Mouse (Mus musculus): ENCODE measurements around the gene Vamp4. TPM values are rescaled to one million over a fixed set of nuclear protein-coding genes. Genes with fewer than 3 reads are reported as not detected.

Vamp4 gene
- polyA plus RNA-seq, 1 experiment from 2014 or later: 32.9 TPM

- WGBS: 65% methylated on average over 3 of the region's 3 CpGs
- DNase-seq (ENCODE audit: low spot score): no peak
- H3K9ac ChIP-seq (ENCODE audit: low read length): no peak overlapping the region
- H3K4me2 ChIP-seq (replicated peaks; ENCODE audit: low read depth): no peak overlapping the region
- H3K27ac ChIP-seq (replicated peaks): no peak overlapping the region
- no peaks in the 10 kb centered on the region for H3K9me3 ChIP-seq (ENCODE audit: control insufficient read depth, low read length)
- no peak overlapping the region for H3K4me3 ChIP-seq (ENCODE audit: low read depth, low read length)
- H3K4me1 ChIP-seq (replicated peaks; ENCODE audit: control insufficient read depth, insufficient read depth): no peaks in the 10 kb centered on the region
- TF ChIP-seq CTCF (IDR thresholded peaks at IDR 0.05; ENCODE audit: low read depth): no peak
- no peak for TF ChIP-seq EP300 (optimal IDR thresholded peaks at IDR 0.05)
- no peak for ATAC-seq (ENCODE audit: low FRiP score, low TSS enrichment)
- no peaks in the 10 kb centered on the region for H3K27me3 ChIP-seq (ENCODE audit: control insufficient read depth, insufficient read depth, low read length)
- H3K36me3 ChIP-seq (ENCODE audit: control insufficient read depth, insufficient read depth, low read length): no peaks in the 10 kb centered on the region
Observed at GRCm38 (mm10) chr1:162636516-162636915, 66.2 kb downstream of the Vamp4 start.

DNA sequence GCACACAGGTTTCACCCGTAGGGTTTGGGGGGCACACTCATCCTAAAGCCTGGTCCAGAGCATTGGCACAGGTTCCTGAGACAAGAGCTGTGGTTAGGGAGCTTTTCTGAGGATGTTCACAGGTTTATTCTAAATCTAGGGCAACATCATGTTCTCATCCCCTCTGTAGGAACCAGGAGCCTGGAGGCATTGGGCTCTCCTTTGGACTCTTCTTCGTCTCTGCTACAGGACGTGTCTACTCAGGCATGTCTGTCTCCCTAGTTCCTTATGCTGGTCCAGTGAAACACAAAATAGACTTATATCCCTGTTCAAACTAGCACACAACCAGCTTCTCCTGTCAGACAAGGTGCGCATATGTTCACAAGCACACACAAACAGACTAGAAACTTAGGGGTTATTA is 68.2 kb downstream of the Vamp4 start:
- no peaks in the 10 kb centered on the region for H3K27me3 ChIP-seq (ENCODE audit: control insufficient read depth, insufficient read depth, low read length)
- H3K9me3 ChIP-seq (ENCODE audit: control insufficient read depth, low read length): no peaks in the 10 kb centered on the region
- H3K4me1 ChIP-seq (replicated peaks; ENCODE audit: control insufficient read depth, insufficient read depth): no peaks in the 10 kb centered on the region
- no peak overlapping the region for H3K27ac ChIP-seq (replicated peaks)
- no peak overlapping the region for H3K9ac ChIP-seq (ENCODE audit: low read length)
- DNase-seq (ENCODE audit: low spot score) (no peak), ATAC-seq (ENCODE audit: low FRiP score, low TSS enrichment) (no peak)
- no peak overlapping the region for H3K4me2 ChIP-seq (replicated peaks; ENCODE audit: low read depth)
- 89% methylated on average over 4 of the region's 4 CpGs for WGBS
- no peak for TF ChIP-seq CTCF (IDR thresholded peaks at IDR 0.05; ENCODE audit: low read depth)
- no peak for TF ChIP-seq EP300 (optimal IDR thresholded peaks at IDR 0.05)
- H3K4me3 ChIP-seq (ENCODE audit: low read depth, low read length): no peak overlapping the region
- H3K36me3 ChIP-seq (ENCODE audit: control insufficient read depth, insufficient read depth, low read length): no peaks in the 10 kb centered on the region

DNA sequence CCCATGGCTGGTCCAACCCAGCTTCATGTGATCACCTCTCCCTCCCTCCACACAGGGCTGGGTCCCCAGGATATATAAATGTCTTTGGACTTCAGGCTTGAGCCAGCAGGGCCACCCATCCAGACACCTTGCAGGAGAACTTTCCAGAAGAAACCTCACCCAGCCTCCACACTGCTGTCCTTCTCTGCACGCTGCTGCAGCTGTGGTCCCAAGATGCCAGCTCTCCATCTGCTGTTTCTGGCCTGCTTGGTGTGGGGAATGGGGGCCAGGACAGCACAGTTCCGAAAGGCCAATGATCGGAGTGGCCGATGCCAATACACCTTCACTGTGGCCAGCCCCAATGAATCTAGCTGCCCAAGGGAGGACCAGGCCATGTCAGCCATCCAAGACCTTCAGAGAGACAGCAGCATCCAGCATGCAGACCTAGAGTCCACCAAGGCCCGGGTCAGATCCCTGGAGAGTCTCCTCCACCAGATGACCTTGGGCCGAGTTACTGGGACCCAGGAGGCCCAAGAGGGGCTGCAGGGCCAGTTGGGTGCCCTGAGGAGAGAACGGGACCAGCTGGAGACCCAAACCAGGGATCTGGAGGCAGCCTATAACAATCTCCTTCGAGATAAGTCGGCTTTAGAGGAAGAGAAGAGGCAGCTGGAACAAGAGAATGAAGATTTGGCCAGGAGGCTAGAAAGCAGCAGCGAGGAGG is 68.9 kb downstream of the Vamp4 start, which contains the start of gene Myoc:
TSS of gene Myoc (plus strand) at position 105 of the 700 bp plus-strand sequence.
- Histone ChIP-seq H3K9ac (ENCODE audit: low read length) (no peak within 1 kb of the TSS), H3K27ac (replicated peaks) (no peak within 1 kb of the TSS), H3K27me3 (ENCODE audit: control insufficient read depth, insufficient read depth, low read length) (no peaks in the 10 kb centered on the region), H3K36me3 (ENCODE audit: control insufficient read depth, insufficient read depth, low read length) (no peaks in the 10 kb centered on the region), H3K9me3 (ENCODE audit: control insufficient read depth, low read length) (no peaks in the 10 kb centered on the region), H3K4me2 (replicated peaks; ENCODE audit: low read depth) (no peak within 1 kb of the TSS), H3K4me3 (ENCODE audit: low read depth, low read length) (no peak within 1 kb of the TSS), H3K4me1 (replicated peaks; ENCODE audit: control insufficient read depth, insufficient read depth) (peaks cover 2% of the 10 kb centered on the region; the same call in 1 of the 2 replicates)
- 79% methylated on average over 10 of the region's 10 CpGs for WGBS
- ATAC-seq (ENCODE audit: low FRiP score, low TSS enrichment) (no peak), DNase-seq (ENCODE audit: low spot score) (no peak)
- TF ChIP-seq EP300 (optimal IDR thresholded peaks at IDR 0.05) (no peak), CTCF (IDR thresholded peaks at IDR 0.05; ENCODE audit: low read depth) (no peak)

- H3K4me3 ChIP-seq (ENCODE audit: low read depth, low read length): no peak overlapping the region
- ATAC-seq (ENCODE audit: low FRiP score, low TSS enrichment) (no peak), DNase-seq (ENCODE audit: low spot score) (no peak)
- 83% methylated on average over 1 of the region's 1 CpGs for WGBS
- no peaks in the 10 kb centered on the region for H3K36me3 ChIP-seq (ENCODE audit: control insufficient read depth, insufficient read depth, low read length)
- H3K9ac ChIP-seq (ENCODE audit: low read length): no peak overlapping the region
- no peak for TF ChIP-seq EP300 (optimal IDR thresholded peaks at IDR 0.05)
- TF ChIP-seq CTCF (IDR thresholded peaks at IDR 0.05; ENCODE audit: low read depth): no peak
- H3K4me1 ChIP-seq (replicated peaks; ENCODE audit: control insufficient read depth, insufficient read depth): peaks cover 2% of the 10 kb centered on the region; the same call in 1 of the 2 replicates
- H3K27me3 ChIP-seq (ENCODE audit: control insufficient read depth, insufficient read depth, low read length): no peaks in the 10 kb centered on the region
- H3K9me3 ChIP-seq (ENCODE audit: control insufficient read depth, low read length): no peaks in the 10 kb centered on the region
- H3K4me2 ChIP-seq (replicated peaks; ENCODE audit: low read depth): no peak overlapping the region
- H3K27ac ChIP-seq (replicated peaks): no peak overlapping the region
Observed at GRCm38 (mm10) chr1:162639861-162640260, 69.5 kb downstream of the Vamp4 start.

DNA sequence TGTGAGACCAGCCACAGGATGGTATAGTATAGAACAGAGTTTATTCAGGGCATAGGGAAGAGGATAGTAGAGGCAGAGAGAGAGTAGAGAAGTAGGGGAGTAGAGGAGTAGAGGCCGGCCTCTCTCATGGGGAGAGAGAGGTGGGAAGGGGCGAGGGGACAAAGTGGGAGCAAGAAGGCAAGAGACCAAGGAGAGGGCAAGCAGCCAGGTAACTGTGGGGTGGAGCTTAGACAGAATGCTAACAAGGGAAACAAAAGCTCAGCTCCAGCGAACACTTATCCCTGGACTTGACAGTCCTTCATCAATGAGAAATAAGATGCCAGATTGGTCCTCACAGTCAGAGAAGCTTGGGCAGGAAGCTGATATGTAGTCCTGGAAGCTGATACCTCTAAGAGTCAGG is 72.3 kb downstream of the Vamp4 start:
- no peak overlapping the region for H3K27ac ChIP-seq (replicated peaks)
- no peaks in the 10 kb centered on the region for H3K36me3 ChIP-seq (ENCODE audit: control insufficient read depth, insufficient read depth, low read length)
- TF ChIP-seq EP300 (optimal IDR thresholded peaks at IDR 0.05) (no peak), CTCF (IDR thresholded peaks at IDR 0.05; ENCODE audit: low read depth) (no peak)
- no peak for DNase-seq (ENCODE audit: low spot score)
- H3K4me1 ChIP-seq (replicated peaks; ENCODE audit: control insufficient read depth, insufficient read depth): peaks cover 2% of the 10 kb centered on the region; the same call in 1 of the 2 replicates
- ATAC-seq (ENCODE audit: low FRiP score, low TSS enrichment): no peak
- H3K27me3 ChIP-seq (ENCODE audit: control insufficient read depth, insufficient read depth, low read length): no peaks in the 10 kb centered on the region
- H3K4me2 ChIP-seq (replicated peaks; ENCODE audit: low read depth): no peak overlapping the region
- no peak overlapping the region for H3K9ac ChIP-seq (ENCODE audit: low read length)
- no peaks in the 10 kb centered on the region for H3K9me3 ChIP-seq (ENCODE audit: control insufficient read depth, low read length)
- WGBS: 80% methylated on average over 3 of the region's 3 CpGs
- no peak overlapping the region for H3K4me3 ChIP-seq (ENCODE audit: low read depth, low read length)

- H3K4me2 ChIP-seq (replicated peaks; ENCODE audit: low read depth): no peak overlapping the region
- DNase-seq (ENCODE audit: low spot score): no peak
- no peak overlapping the region for H3K9ac ChIP-seq (ENCODE audit: low read length)
- peaks cover 2% of the 10 kb centered on the region; the same call in 1 of the 2 replicates for H3K4me1 ChIP-seq (replicated peaks; ENCODE audit: control insufficient read depth, insufficient read depth)
- ATAC-seq (ENCODE audit: low FRiP score, low TSS enrichment): no peak
- no peak overlapping the region for H3K4me3 ChIP-seq (ENCODE audit: low read depth, low read length)
- TF ChIP-seq EP300 (optimal IDR thresholded peaks at IDR 0.05): no peak
- TF ChIP-seq CTCF (IDR thresholded peaks at IDR 0.05; ENCODE audit: low read depth): no peak
- H3K9me3 ChIP-seq (ENCODE audit: control insufficient read depth, low read length): no peaks in the 10 kb centered on the region
- H3K27me3 ChIP-seq (ENCODE audit: control insufficient read depth, insufficient read depth, low read length): no peaks in the 10 kb centered on the region
- WGBS: 21% methylated on average over 4 of the region's 4 CpGs
- H3K27ac ChIP-seq (replicated peaks): no peak overlapping the region
- no peaks in the 10 kb centered on the region for H3K36me3 ChIP-seq (ENCODE audit: control insufficient read depth, insufficient read depth, low read length)
Observed at GRCm38 (mm10) chr1:162643752-162644151, 73.4 kb downstream of the Vamp4 start.

Measured in stomach, postnatal 0 days (tissue).